Mouse (Mus musculus): ENCODE data around the gene Fyb2. TPM values are rescaled to one million over a fixed set of nuclear protein-coding genes. Genes with fewer than 3 reads are reported as not detected.

Gene Fyb2
- polyA plus RNA-seq, 1 experiment from 2014 or later: 0.13 TPM

- WGBS: 36% methylated on average over 7 of the region's 7 CpGs
- Histone ChIP-seq H3K9ac (ENCODE audit: low read length) (no peak overlapping the region), H3K4me3 (ENCODE audit: low read length) (no peak overlapping the region), H3K27ac (ENCODE audit: low read length) (no peak overlapping the region), H3K36me3 (ENCODE audit: control insufficient read depth, insufficient read depth, low read length) (no peaks in the 10 kb centered on the region), H3K9me3 (ENCODE audit: control insufficient read depth, low read length) (no peaks in the 10 kb centered on the region), H3K4me2 (ENCODE audit: low read depth, low read length) (no peak overlapping the region), H3K27me3 (ENCODE audit: control insufficient read depth, insufficient read depth, low read depth, low read length) (no peaks in the 10 kb centered on the region), H3K4me1 (replicated peaks; ENCODE audit: control insufficient read depth, insufficient read depth, low read length) (no peaks in the 10 kb centered on the region)
- ATAC-seq (ENCODE audit: low read depth): no peak
Measured at GRCm38 (mm10) chr4:104956691-104957090, 43.4 kb downstream of the Fyb2 start.

GRCm38 (mm10) chr4:104961431-104961830 is 48.2 kb downstream of the Fyb2 start:
- no peaks in the 10 kb centered on the region for H3K36me3 ChIP-seq (ENCODE audit: control insufficient read depth, insufficient read depth, low read length)
- no peak overlapping the region for H3K9ac ChIP-seq (ENCODE audit: low read length)
- no peaks in the 10 kb centered on the region for H3K27me3 ChIP-seq (ENCODE audit: control insufficient read depth, insufficient read depth, low read depth, low read length)
- H3K9me3 ChIP-seq (ENCODE audit: control insufficient read depth, low read length): no peaks in the 10 kb centered on the region
- ATAC-seq (ENCODE audit: low read depth): no peak
- H3K4me3 ChIP-seq (ENCODE audit: low read length): no peak overlapping the region
- H3K4me2 ChIP-seq (ENCODE audit: low read depth, low read length): no peak overlapping the region
- 55% methylated on average over 5 of the region's 5 CpGs for WGBS
- no peaks in the 10 kb centered on the region for H3K4me1 ChIP-seq (replicated peaks; ENCODE audit: control insufficient read depth, insufficient read depth, low read length)
- H3K27ac ChIP-seq (ENCODE audit: low read length): no peak overlapping the region

- Histone ChIP-seq H3K4me3 (ENCODE audit: low read length) (no peak overlapping the region), H3K9ac (ENCODE audit: low read length) (no peak overlapping the region), H3K9me3 (ENCODE audit: control insufficient read depth, low read length) (no peaks in the 10 kb centered on the region), H3K27me3 (ENCODE audit: control insufficient read depth, insufficient read depth, low read depth, low read length) (no peaks in the 10 kb centered on the region), H3K4me1 (replicated peaks; ENCODE audit: control insufficient read depth, insufficient read depth, low read length) (no peaks in the 10 kb centered on the region), H3K36me3 (ENCODE audit: control insufficient read depth, insufficient read depth, low read length) (no peaks in the 10 kb centered on the region), H3K4me2 (ENCODE audit: low read depth, low read length) (no peak overlapping the region), H3K27ac (ENCODE audit: low read length) (no peak overlapping the region)
- ATAC-seq (ENCODE audit: low read depth): no peak
- WGBS: 70% methylated on average over 2 of the region's 2 CpGs
Measured at GRCm38 (mm10) chr4:104972606-104973005, 59.4 kb downstream of the Fyb2 start.

GRCm38 (mm10) chr4:104975162-104975830 is 62.0 kb downstream of the Fyb2 start:
- WGBS: 74% methylated on average over 6 of the region's 6 CpGs
- Histone ChIP-seq H3K4me1 (replicated peaks; ENCODE audit: control insufficient read depth, insufficient read depth, low read length) (no peaks in the 10 kb centered on the region), H3K27ac (ENCODE audit: low read length) (no peak overlapping the region), H3K27me3 (ENCODE audit: control insufficient read depth, insufficient read depth, low read depth, low read length) (no peaks in the 10 kb centered on the region), H3K4me2 (ENCODE audit: low read depth, low read length) (no peak overlapping the region), H3K36me3 (ENCODE audit: control insufficient read depth, insufficient read depth, low read length) (no peaks in the 10 kb centered on the region), H3K9me3 (ENCODE audit: control insufficient read depth, low read length) (no peaks in the 10 kb centered on the region), H3K4me3 (ENCODE audit: low read length) (no peak overlapping the region), H3K9ac (ENCODE audit: low read length) (no peak overlapping the region)
- ATAC-seq (ENCODE audit: low read depth): no peak

DNA sequence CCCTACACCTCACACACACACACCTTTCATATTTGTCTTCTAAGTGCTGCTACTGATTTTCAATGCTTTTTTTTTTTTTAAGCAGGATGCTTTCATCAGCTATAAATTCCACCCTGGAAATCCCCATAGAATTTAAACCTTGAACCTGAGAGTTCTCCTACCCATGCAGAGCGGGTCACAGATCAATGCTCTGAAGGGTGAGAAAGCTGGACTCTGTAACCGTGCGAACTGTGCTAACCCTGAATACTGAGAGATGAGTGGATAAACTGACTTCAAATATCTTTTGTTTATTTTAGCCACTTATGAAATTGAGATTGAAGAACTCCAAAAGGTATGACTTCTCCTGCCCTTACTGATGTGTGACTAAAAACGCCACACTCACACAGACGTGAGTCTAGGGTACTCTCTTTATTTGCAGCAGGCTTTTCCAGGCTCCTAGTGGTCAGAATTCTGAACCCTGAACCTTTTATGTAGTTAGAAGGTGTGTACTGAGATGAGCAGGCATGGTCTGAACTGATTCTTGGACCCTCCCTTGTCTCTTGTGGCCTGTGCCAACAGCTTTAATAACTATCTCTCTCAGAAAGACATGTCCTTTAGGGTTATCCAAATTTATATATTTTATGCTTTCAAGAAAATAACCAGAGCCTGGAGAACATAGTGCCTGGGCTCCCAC is 72.8 kb downstream of the Fyb2 start:
- WGBS: 57% methylated on average over 5 of the region's 5 CpGs
- H3K27ac ChIP-seq (ENCODE audit: low read length): no peak overlapping the region
- H3K36me3 ChIP-seq (ENCODE audit: control insufficient read depth, insufficient read depth, low read length): no peaks in the 10 kb centered on the region
- H3K4me3 ChIP-seq (ENCODE audit: low read length): no peak overlapping the region
- H3K9me3 ChIP-seq (ENCODE audit: control insufficient read depth, low read length): no peaks in the 10 kb centered on the region
- no peak for ATAC-seq (ENCODE audit: low read depth)
- no peaks in the 10 kb centered on the region for H3K27me3 ChIP-seq (ENCODE audit: control insufficient read depth, insufficient read depth, low read depth, low read length)
- no peaks in the 10 kb centered on the region for H3K4me1 ChIP-seq (replicated peaks; ENCODE audit: control insufficient read depth, insufficient read depth, low read length)
- no peak overlapping the region for H3K4me2 ChIP-seq (ENCODE audit: low read depth, low read length)
- no peak overlapping the region for H3K9ac ChIP-seq (ENCODE audit: low read length)

DNA sequence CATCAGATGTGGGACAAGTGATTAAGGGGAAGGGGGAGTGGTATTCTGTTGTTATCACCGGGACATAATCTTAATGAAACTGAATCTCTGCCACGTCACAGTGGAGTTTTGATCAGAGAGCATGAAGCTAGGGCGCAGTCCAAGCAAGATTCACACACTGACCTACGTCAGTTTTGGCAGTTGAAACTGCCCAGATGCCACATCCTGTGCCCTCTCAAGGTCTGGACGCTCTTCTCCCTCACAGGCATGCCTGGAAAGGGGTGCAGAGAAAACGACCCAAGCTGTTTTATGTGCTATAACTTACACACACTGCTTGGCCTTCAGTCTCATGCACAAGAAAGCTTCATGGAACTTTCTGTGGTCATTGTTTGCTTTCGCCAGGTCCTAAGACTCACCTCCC is 74.4 kb downstream of the Fyb2 start:
- H3K9ac ChIP-seq (ENCODE audit: low read length): no peak overlapping the region
- H3K9me3 ChIP-seq (ENCODE audit: control insufficient read depth, low read length): no peaks in the 10 kb centered on the region
- WGBS: 65% methylated on average over 7 of the region's 7 CpGs
- H3K4me3 ChIP-seq (ENCODE audit: low read length): no peak overlapping the region
- H3K36me3 ChIP-seq (ENCODE audit: control insufficient read depth, insufficient read depth, low read length): no peaks in the 10 kb centered on the region
- ATAC-seq (ENCODE audit: low read depth): no peak
- no peak overlapping the region for H3K27ac ChIP-seq (ENCODE audit: low read length)
- no peak overlapping the region for H3K4me2 ChIP-seq (ENCODE audit: low read depth, low read length)
- H3K27me3 ChIP-seq (ENCODE audit: control insufficient read depth, insufficient read depth, low read depth, low read length): no peaks in the 10 kb centered on the region
- no peaks in the 10 kb centered on the region for H3K4me1 ChIP-seq (replicated peaks; ENCODE audit: control insufficient read depth, insufficient read depth, low read length)

DNA sequence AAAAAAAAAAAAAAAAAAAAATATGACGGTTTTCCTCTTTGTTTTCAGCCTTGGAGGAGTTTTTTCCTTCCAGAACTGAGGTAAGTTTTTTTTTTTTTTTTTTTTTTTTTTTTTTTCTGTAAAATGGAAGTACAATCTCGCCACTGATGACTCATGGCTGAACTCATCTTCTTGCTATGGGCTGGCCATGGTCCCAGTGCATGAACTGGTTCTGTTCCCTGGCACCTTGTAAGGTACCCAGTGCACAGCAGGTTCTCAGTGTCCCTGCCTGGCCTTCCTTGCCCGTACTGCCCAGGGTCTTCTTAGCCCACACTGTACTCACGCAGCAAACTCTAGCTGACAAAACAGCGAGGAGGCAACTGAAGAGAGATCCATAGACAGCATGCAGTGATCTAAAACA is 74.8 kb downstream of the Fyb2 start:
- ATAC-seq (ENCODE audit: low read depth): no peak
- Histone ChIP-seq H3K27me3 (ENCODE audit: control insufficient read depth, insufficient read depth, low read depth, low read length) (no peaks in the 10 kb centered on the region), H3K9ac (ENCODE audit: low read length) (no peak overlapping the region), H3K4me3 (ENCODE audit: low read length) (no peak overlapping the region), H3K4me2 (ENCODE audit: low read depth, low read length) (no peak overlapping the region), H3K36me3 (ENCODE audit: control insufficient read depth, insufficient read depth, low read length) (no peaks in the 10 kb centered on the region), H3K4me1 (replicated peaks; ENCODE audit: control insufficient read depth, insufficient read depth, low read length) (no peaks in the 10 kb centered on the region), H3K9me3 (ENCODE audit: control insufficient read depth, low read length) (no peaks in the 10 kb centered on the region), H3K27ac (ENCODE audit: low read length) (no peak overlapping the region)
- WGBS: 81% methylated on average over 5 of the region's 5 CpGs

GRCm38 (mm10) chr4:104988709-104989108 is 75.5 kb downstream of the Fyb2 start:
- Histone ChIP-seq H3K27me3 (ENCODE audit: control insufficient read depth, insufficient read depth, low read depth, low read length) (no peaks in the 10 kb centered on the region), H3K9ac (ENCODE audit: low read length) (no peak overlapping the region)

GRCm38 (mm10) chr4:104990016-104990415 is 76.8 kb downstream of the Fyb2 start:
- Histone ChIP-seq H3K4me2 (ENCODE audit: low read depth, low read length) (no peak overlapping the region), H3K9ac (ENCODE audit: low read length) (no peak overlapping the region), H3K36me3 (ENCODE audit: control insufficient read depth, insufficient read depth, low read length) (no peaks in the 10 kb centered on the region), H3K9me3 (ENCODE audit: control insufficient read depth, low read length) (no peaks in the 10 kb centered on the region), H3K4me1 (replicated peaks; ENCODE audit: control insufficient read depth, insufficient read depth, low read length) (no peaks in the 10 kb centered on the region), H3K27ac (ENCODE audit: low read length) (no peak overlapping the region), H3K4me3 (ENCODE audit: low read length) (no peak overlapping the region), H3K27me3 (ENCODE audit: control insufficient read depth, insufficient read depth, low read depth, low read length) (no peaks in the 10 kb centered on the region)
- WGBS: 71% methylated on average over 6 of the region's 6 CpGs
- ATAC-seq (ENCODE audit: low read depth): no peak

More at GRCm38 (mm10) chr4:104988709-104989108, 75.5 kb downstream of the Fyb2 start:
- no peak for ATAC-seq (ENCODE audit: low read depth)
- 83% methylated on average over 7 of the region's 7 CpGs for WGBS
- H3K4me2 ChIP-seq (ENCODE audit: low read depth, low read length): no peak overlapping the region
- H3K4me1 ChIP-seq (replicated peaks; ENCODE audit: control insufficient read depth, insufficient read depth, low read length): no peaks in the 10 kb centered on the region
- H3K4me3 ChIP-seq (ENCODE audit: low read length): no peak overlapping the region
- H3K36me3 ChIP-seq (ENCODE audit: control insufficient read depth, insufficient read depth, low read length): no peaks in the 10 kb centered on the region
- H3K9me3 ChIP-seq (ENCODE audit: control insufficient read depth, low read length): no peaks in the 10 kb centered on the region
- no peak overlapping the region for H3K27ac ChIP-seq (ENCODE audit: low read length)
